Mouse (Mus musculus) midbrain, embryonic 12.5 days (tissue): ENCODE measurements at regions not wholly inside any gene's neighbourhood (a gene's known extent, or its start where the extent isn't known, plus 50 kb on each side); places are given as distances from the start of the nearest gene placed in this dataset.
A peak's percentile ranks its signal among the peaks of the same experiment; 100 is the strongest.

ENCODE experiments used
- ATAC-seq: fragments of 200-750 bp; cut with Nextera tagmentation; 2 replicates; pipeline ENCODE4 v1.8.0; 2017; ENCODE audit warnings: low read depth, moderate TSS enrichment, moderate library complexity; ENCODE audit not compliant: low FRiP score
- H3K27ac ChIP-seq: fragments of 300-500 bp; sonication (generic); replicated peaks from 2 replicates; pipeline ENCODE4 v1.5.1; 2016; ENCODE audit warnings: mild to moderate bottlenecking
- H3K27me3 ChIP-seq: fragments of 300-500 bp; sonication (generic); 2 replicates; pipeline ENCODE4 v1.6.1; 2016; ENCODE audit warnings: mild to moderate bottlenecking
- H3K36me3 ChIP-seq: fragments of 300-500 bp; sonication (generic); 2 replicates; pipeline ENCODE4 v1.6.1; 2016
- H3K4me1 ChIP-seq: fragments of 300-500 bp; sonication (generic); 2 replicates; pipeline ENCODE4 v1.6.1; 2016
- H3K4me2 ChIP-seq: fragments of 300-500 bp; sonication (generic); replicated peaks from 2 replicates; pipeline ENCODE4 v1.6.1; 2016; ENCODE audit warnings: mild to moderate bottlenecking, moderate library complexity
- H3K4me3 ChIP-seq: fragments of 300-500 bp; sonication (generic); 2 replicates; pipeline ENCODE4 v1.5.1; 2016; ENCODE audit warnings: mild to moderate bottlenecking
- H3K9ac ChIP-seq: fragments of 300-500 bp; sonication (generic); replicated peaks from 2 replicates; pipeline ENCODE4 v1.6.1; 2016; ENCODE audit warnings: mild to moderate bottlenecking, moderate library complexity
- H3K9me3 ChIP-seq: fragments of 300-500 bp; sonication (generic); 2 replicates; pipeline ENCODE4 v1.6.1; 2016; ENCODE audit warnings: mild to moderate bottlenecking
- WGBS: fragments of 180-500 bp; shearing (Covaris S2); methylation state at CpG from one replicate; pipeline ENCODE4 v1.1.7; 2016; 5-methylcytosine and 5-hydroxymethylcytosine counted together

DNA sequence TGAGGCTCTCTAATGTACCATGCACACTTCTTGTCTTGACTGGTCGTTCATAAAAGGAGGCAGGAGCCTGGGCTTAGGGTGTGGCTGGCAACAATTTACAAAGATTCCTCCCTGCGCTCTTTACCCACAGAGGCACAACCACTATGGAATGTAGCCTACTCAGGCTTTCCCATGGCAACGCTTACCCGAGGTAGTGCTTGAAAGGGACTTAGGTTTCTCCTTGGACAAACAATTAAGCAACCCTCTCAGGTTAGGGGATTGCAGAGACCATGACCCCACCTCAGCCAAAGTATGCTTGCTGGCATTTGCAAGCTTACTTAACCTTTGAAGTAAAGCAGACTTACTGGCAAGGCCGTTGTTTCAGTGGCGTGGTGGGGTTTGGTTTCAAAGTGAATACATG is 120.9 kb upstream of the Zfhx3 start:
- Histone ChIP-seq H3K27me3 (peaks cover 11% of the 10 kb centered on the region), H3K36me3 (no peaks in the 10 kb centered on the region), H3K9ac (no peak overlapping the region), H3K4me1 (peaks cover 29% of the 10 kb centered on the region), H3K27ac (peak overlapping the region; percentile 52; the same call in 1 of the 2 replicates), H3K4me3 (no peak overlapping the region), H3K4me2 (no peak overlapping the region), H3K9me3 (no peaks in the 10 kb centered on the region)
- no peak for ATAC-seq
- WGBS = 48% methylated on average over 6 of the region's 6 CpGs

DNA sequence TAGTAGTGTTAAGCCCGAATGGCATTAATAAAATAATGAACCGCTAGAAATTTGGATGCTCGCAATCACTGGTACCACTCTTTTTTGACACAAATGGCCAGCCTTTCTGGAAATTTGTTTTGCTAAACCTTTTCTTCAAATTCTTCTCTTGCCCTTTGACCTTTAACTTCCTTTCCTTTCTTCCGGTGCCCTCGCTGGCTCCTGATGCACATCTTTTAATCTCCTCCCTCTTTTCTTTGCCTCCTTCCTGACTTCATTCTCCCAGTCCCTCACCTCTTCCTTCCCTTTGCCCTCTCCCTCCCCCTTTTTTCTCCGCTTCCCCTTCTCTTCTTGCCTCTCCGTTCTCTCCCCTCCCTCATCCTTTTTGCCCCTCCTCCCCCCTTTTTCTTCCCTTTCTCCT is 118.3 kb upstream of the Zfhx3 start:
- H3K27me3 ChIP-seq = peaks cover 11% of the 10 kb centered on the region
- no peak for ATAC-seq
- H3K9me3 ChIP-seq = no peaks in the 10 kb centered on the region
- H3K4me3 ChIP-seq = peak overlapping the region; percentile 27
- H3K4me2 ChIP-seq = peak overlapping the region; percentile 53
- peaks cover 29% of the 10 kb centered on the region for H3K4me1 ChIP-seq
- H3K27ac ChIP-seq = peak overlapping the region; percentile 79; the same call in 1 of the 2 replicates
- H3K9ac ChIP-seq = peak overlapping the region; percentile 54
- WGBS = 14% methylated on average over 7 of the region's 7 CpGs
- no peaks in the 10 kb centered on the region for H3K36me3 ChIP-seq

DNA sequence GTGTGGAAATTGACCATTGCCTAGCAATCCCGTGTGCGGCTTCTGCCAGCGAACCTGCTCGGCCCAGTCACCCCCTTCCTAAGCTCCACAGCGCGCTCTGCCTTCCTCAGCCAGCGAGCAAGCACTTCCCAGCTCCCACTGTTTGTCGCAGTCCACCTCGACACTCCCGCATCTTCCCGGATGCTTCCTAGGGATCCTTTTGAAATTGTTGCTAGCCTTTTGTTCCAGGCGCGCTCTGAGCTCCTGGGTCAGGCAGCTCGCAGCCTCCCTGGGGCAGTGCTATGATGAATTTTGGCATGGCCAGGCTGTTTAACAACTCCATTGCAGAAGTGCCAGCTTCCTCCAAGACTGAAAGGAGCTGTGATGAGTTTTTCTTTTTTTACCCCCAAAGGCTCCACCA is 117.8 kb upstream of the Zfhx3 start:
- no peak for ATAC-seq
- H3K4me2 ChIP-seq = peak overlapping the region; percentile 53
- H3K4me3 ChIP-seq = peak overlapping the region; percentile 27
- peaks cover 27% of the 10 kb centered on the region for H3K4me1 ChIP-seq
- no peaks in the 10 kb centered on the region for H3K9me3 ChIP-seq
- H3K9ac ChIP-seq = peak overlapping the region; percentile 54
- H3K36me3 ChIP-seq = no peaks in the 10 kb centered on the region
- under 1% methylated on average over 14 of the region's 14 CpGs for WGBS
- peak overlapping the region; percentile 79 for H3K27ac ChIP-seq
- peaks cover 11% of the 10 kb centered on the region for H3K27me3 ChIP-seq

DNA sequence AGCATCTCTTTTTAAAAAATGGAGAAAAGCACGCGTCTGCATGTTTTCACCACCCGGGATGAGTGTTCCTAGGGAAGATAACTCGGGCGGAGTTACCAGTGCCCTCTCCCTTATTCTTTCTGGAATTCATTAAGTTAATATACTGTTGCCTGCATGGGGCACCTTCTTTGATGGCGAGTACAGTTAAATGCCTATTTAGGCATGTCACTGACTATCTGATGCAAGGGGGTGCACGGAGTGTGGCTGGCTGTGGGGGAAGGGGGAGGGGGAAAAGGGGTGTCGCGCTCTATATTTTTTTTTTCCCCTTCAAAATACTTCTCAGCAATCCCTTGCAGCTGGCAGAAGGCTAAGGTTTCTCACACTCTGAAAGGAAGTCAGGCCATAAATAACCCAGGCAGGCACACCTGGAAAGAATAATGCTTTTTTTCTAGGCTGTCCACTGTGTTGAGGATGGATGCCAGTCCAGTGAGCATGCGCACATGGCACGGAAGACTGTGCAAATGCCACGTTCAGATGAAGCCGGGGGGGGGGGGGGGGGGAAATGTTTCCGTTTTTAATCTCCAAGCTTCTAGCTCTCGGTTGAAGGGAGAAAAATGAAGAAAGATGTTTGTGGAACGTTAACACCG is 114.8 kb upstream of the Zfhx3 start:
- Histone ChIP-seq H3K4me1 (peaks cover 13% of the 10 kb centered on the region), H3K27ac (no peak overlapping the region), H3K9ac (no peak overlapping the region), H3K4me2 (no peak overlapping the region), H3K36me3 (no peaks in the 10 kb centered on the region), H3K27me3 (peaks cover 5% of the 10 kb centered on the region), H3K9me3 (no peaks in the 10 kb centered on the region), H3K4me3 (no peak overlapping the region)
- no peak for ATAC-seq
- WGBS = 77% methylated on average over 17 of the region's 17 CpGs

DNA sequence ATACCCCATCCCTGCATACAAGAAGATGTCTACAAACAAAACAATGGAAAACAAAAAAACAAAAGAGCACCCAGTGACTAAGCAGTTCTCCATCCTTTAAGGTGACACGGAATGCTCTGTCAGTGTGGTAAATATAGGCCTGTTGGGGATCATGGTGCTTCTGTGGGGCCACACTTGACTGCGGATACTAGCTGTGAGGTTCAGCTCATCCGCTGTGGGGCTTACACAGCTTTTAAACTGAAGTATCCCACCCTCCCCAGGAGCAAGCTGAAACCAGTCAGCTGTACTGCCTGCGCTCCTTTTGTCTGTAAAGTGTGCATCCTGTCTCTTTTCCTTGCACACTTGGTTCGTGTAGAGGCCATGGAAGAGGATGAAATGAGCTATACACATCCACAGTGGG is 113.9 kb upstream of the Zfhx3 start:
- H3K9ac ChIP-seq = no peak overlapping the region
- ATAC-seq = no peak
- H3K27me3 ChIP-seq = no peaks in the 10 kb centered on the region
- H3K4me3 ChIP-seq = no peak overlapping the region
- H3K4me2 ChIP-seq = no peak overlapping the region
- 93% methylated on average over 5 of the region's 5 CpGs for WGBS
- no peaks in the 10 kb centered on the region for H3K36me3 ChIP-seq
- H3K9me3 ChIP-seq = no peaks in the 10 kb centered on the region
- H3K27ac ChIP-seq = no peak overlapping the region
- H3K4me1 ChIP-seq = peaks cover 14% of the 10 kb centered on the region

DNA sequence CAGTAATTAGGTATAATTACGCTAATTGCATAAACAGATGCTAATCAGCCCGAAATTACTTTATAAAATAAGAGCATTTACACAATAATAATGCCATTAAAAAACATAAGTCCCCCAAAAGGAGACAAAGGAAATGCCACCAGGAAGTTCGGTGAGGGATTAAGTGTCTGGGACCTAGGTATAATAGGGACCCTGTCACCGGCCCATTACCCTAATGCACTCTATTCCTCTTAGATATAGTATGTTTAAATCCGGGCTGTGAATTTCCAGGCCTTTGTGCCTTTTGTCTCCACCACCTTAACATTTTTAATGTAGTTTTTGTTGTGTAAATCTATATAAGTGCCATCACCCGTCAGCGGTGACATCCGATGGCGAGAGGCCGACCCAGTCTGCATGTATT is 109.0 kb upstream of the Zfhx3 start:
- H3K9ac ChIP-seq = no peak overlapping the region
- H3K4me1 ChIP-seq = peaks cover 7% of the 10 kb centered on the region; the same call in 1 of the 2 replicates
- no peak for ATAC-seq
- H3K4me2 ChIP-seq = no peak overlapping the region
- no peaks in the 10 kb centered on the region for H3K9me3 ChIP-seq
- 37% methylated on average over 10 of the region's 10 CpGs for WGBS
- no peaks in the 10 kb centered on the region for H3K27me3 ChIP-seq
- no peak overlapping the region for H3K27ac ChIP-seq
- no peaks in the 10 kb centered on the region for H3K36me3 ChIP-seq
- H3K4me3 ChIP-seq = no peak overlapping the region

DNA sequence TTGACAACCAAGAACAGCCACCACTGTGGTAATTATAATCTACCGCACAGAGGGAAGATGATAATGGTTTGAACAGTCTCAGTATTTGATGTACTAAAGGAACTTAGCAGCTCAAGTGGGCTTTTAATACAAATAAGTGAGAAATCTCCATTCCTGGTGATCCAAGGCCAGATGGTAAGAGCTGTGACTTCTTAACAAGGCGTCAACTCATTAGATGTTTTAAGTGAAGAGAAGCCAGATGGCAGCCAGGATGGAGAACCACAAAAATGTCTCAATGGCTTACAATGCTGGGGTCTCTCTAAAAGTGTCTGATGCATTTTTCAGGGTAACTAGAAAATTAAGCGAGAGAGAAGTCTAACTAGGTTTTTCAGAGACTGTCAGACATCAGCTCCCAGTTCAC is 96.3 kb upstream of the Zfhx3 start:
- WGBS = 94% methylated on average over 3 of the region's 3 CpGs
- no peak for ATAC-seq

DNA sequence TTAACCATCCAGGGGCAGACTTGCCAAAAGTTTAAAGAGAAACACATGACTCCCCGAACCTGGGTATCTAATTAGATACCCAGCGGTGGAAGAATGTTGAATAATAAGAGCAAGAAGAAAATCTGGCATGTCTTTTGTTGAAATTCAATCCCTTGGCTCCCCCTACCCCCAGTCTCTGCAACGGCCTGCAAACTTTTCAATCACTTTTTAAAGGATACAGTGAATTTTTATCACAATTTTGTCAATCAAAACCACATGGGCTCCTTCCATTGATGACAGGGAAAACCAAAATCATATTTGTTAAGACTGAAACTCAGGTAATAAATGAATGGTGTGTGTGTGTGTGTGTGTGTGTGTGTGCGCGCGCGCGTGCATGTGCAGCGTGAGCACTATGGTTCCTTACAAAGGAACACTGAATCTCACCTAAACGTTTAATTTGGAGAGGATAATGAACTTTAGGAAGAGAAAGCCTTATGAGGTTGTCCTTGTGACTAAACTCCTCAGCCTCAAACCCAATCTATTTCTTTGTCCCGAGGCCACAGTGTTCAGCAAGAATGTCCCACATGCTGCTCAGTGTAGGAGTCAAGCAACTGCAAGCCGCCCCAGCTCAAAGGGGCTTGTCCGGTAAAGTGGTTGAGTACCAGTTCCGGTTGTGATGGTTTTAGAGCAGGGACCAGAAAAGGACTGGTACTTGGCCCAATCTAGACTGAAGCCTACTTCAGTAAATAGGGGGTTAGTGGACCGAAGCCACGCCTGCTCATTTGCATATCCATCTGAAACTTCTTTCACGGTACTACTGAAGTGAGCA is 91.0 kb upstream of the Zfhx3 start:
- Histone ChIP-seq H3K4me1 (no peaks in the 10 kb centered on the region), H3K9ac (no peak overlapping the region), H3K4me2 (no peak overlapping the region), H3K27me3 (no peaks in the 10 kb centered on the region), H3K9me3 (no peaks in the 10 kb centered on the region), H3K27ac (no peak overlapping the region), H3K4me3 (no peak overlapping the region), H3K36me3 (no peaks in the 10 kb centered on the region)
- 71% methylated on average over 17 of the region's 17 CpGs for WGBS
- ATAC-seq = no peak

More for the DNA sequence above, 96.3 kb upstream of the Zfhx3 start:
- Histone ChIP-seq H3K27ac (no peak overlapping the region), H3K9me3 (no peaks in the 10 kb centered on the region), H3K4me1 (no peaks in the 10 kb centered on the region), H3K4me3 (no peak overlapping the region), H3K9ac (no peak overlapping the region), H3K36me3 (no peaks in the 10 kb centered on the region), H3K27me3 (no peaks in the 10 kb centered on the region), H3K4me2 (no peak overlapping the region)

DNA sequence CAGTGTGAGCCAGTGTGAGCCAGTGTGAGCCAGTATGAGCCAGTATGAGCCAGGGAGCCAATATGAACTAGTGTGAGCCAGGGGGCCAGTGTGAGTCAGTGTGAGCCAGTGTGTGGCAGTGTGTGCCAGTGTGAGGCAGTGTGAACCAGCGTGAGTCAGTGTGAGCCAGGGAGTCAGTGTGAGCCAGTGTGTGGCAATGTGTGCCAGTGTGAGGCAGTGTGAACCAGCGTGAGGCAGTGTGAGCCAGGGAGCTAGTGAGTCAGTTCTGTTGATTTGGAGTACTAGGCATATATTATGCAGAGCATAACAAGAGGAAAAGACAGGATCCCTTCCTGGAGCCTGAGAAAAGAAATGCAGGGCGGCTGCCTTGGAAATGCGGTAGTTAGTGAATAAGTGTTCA is 82.7 kb upstream of the Zfhx3 start:
- no peaks in the 10 kb centered on the region for H3K36me3 ChIP-seq
- 89% methylated on average over 4 of the region's 4 CpGs for WGBS
- no peaks in the 10 kb centered on the region for H3K9me3 ChIP-seq
- peaks cover 7% of the 10 kb centered on the region; the same call in 1 of the 2 replicates for H3K4me1 ChIP-seq
- 0 out of 2 replicates have a peak, but pooled peaks have one; percentile 27 for ATAC-seq
- H3K27me3 ChIP-seq = no peaks in the 10 kb centered on the region; the same call in 1 of the 2 replicates
- H3K4me2 ChIP-seq = no peak overlapping the region
- H3K9ac ChIP-seq = no peak overlapping the region
- peak overlapping the region; percentile 39; the same call in 1 of the 2 replicates for H3K27ac ChIP-seq
- H3K4me3 ChIP-seq = no peak overlapping the region

DNA sequence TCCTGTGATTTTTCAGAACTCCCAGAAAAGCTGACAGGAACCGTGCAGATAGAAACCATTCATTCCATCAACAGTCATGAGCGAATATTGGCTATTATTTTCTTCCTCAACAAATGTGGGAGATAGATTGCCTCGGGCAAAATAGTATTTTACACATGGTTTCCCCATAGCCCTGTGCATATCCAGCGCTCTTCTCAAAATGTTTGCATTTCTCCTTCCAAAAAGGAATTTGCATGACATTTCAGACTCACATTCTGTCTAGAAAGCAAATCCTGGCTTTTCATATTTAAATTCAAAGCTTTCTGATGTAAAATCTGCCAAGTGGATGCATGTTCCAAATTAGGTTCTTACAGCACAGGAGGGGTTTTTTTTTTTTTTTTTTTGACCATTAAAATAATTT is 82.2 kb upstream of the Zfhx3 start:
- ATAC-seq = no peak
- Histone ChIP-seq H3K4me1 (peaks cover 7% of the 10 kb centered on the region; the same call in 1 of the 2 replicates), H3K36me3 (no peaks in the 10 kb centered on the region), H3K4me3 (no peak overlapping the region), H3K27ac (peak overlapping the region; percentile 39; the same call in 1 of the 2 replicates), H3K27me3 (no peaks in the 10 kb centered on the region; the same call in 1 of the 2 replicates), H3K9me3 (no peaks in the 10 kb centered on the region), H3K9ac (no peak overlapping the region), H3K4me2 (no peak overlapping the region)
- 71% methylated on average over 4 of the region's 4 CpGs for WGBS

DNA sequence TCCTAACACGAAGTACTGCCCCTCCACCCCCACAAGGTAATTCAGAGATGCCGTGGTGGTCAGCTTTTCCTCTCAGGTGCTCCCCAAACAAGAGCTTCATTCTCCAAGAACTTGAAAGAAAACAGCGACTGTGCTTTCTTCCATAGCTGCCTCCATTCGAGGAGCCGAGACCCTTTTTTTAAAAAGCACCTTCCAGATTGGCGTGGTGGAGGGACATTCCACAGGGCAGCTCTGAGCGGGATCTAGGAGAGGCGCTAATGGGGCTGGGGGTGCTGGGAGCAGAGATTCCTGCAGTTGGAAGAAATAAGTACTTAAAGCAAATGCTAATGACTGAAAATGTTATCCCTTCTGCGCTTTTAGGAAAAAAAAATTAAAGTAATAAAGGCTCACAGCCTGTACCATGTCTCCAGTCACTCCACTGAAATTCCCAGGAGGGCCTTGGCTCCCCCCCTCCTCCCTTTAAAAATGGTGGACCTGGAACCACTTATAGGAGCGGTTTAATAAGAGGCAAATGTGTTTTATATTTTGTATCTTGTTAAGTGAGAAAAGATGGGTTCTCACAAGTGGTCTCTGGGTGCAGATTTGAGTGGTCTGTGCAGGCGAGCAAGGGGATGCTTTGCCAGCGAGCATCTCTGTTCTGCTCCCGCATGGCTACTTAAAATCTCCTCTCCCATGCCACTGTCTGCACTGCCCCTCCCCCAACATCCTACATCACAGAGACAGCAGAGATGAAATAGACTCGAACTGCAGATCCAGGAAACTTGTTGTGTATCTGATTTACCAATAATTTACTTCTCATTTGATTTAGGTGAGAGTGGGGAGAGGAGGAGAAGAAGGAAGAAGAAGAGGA is 77.4 kb upstream of the Zfhx3 start:
- no peak for ATAC-seq
- 67% methylated on average over 14 of the region's 14 CpGs for WGBS

More for the DNA sequence above, 77.4 kb upstream of the Zfhx3 start:
- Histone ChIP-seq H3K9ac (no peak overlapping the region), H3K4me3 (no peak overlapping the region), H3K27ac (no peak overlapping the region), H3K27me3 (no peaks in the 10 kb centered on the region; the same call in 1 of the 2 replicates), H3K36me3 (no peaks in the 10 kb centered on the region), H3K4me1 (peaks cover 6% of the 10 kb centered on the region; the same call in 1 of the 2 replicates), H3K4me2 (no peak overlapping the region), H3K9me3 (no peaks in the 10 kb centered on the region)
